Mouse (Mus musculus) inflammation-experienced regulatory T-cells, adult 6 months (primary cell): Measurements from ENCODE around the gene Ccdc142. TPM values are rescaled to one million over a fixed set of nuclear protein-coding genes. Genes with fewer than 3 reads are reported as not detected.

Experiments
- ATAC-seq: one replicate; pipeline ENCODE4 v1.8.0; 2017
- polyA plus RNA-seq, 3 experiments: library from polyadenylated mRNA; unstranded; fragments of 100-300 nt; shearing (Covaris generic); gene quantifications; one replicate each; pipeline ENCODE4 v1.2.1; 2017

The Ccdc142 gene
- polyA plus RNA-seq = 1 to 10 TPM in 1 of 3 experiments, under 1 TPM in 1, not detected in 1; 0.79 to 3.2 TPM

GRCm38 (mm10) chr6:83101316-83101687 lies at the start of gene Ccdc142, which contains the start of gene Gm42688:
Ccdc142 (plus strand) TSS chr6:83101601.
Gm42688 (plus strand) TSS chr6:83101617.
- ATAC-seq = peak; percentile 91

DNA sequence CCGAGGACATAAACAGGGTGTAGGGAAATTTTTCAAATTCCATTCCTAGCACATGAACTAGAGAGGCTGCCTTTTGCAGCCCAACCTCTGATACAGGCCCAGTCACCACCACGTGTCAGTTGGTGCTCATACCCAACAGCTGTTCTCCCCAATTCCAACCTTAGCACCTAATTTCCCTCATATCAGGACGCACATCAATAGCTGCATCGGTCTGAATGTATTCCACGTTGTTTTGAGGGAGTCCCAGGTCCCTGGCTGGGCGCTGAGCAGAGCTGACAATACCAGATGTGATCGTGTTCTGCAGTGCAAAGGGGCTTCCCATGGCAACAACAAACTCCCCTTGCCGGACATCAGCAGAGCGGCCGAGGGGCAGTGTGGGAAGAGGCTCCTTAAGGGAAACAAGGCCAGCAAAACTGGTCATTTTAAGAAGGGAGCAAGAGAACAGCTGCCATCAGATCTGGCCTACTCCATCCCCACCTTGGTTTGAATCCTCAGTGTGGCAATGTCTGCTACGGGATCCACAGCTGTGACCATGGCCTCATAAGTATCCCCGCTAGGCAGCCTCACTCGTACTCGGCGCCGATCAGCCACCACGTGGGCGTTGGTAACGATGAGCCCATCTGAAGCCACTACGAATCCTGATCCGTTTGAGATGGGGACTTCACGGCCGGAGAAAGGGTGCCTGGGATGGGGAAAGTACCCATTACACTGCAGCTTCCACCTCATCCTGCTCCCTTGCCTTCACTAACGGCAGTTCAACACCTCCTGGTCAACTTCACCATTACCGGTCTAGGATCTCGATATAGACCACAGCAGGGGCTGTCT lies 48.1 kb upstream of the Ccdc142 start:
- peak; percentile 27 for ATAC-seq

- peak; percentile 91 for ATAC-seq
Observed at GRCm38 (mm10) chr6:83054074-83054851, 47.1 kb upstream of the Ccdc142 start, which contains the start of gene Aup1. Aup1 (plus strand) TSS chr6:83054521.

GRCm38 (mm10) chr6:83054871-83055431 lies 46.5 kb upstream of the Ccdc142 start, which contains the start of gene Htra2:
Htra2 (minus strand) TSS chr6:83055273.
- peak; percentile 18 for ATAC-seq

DNA sequence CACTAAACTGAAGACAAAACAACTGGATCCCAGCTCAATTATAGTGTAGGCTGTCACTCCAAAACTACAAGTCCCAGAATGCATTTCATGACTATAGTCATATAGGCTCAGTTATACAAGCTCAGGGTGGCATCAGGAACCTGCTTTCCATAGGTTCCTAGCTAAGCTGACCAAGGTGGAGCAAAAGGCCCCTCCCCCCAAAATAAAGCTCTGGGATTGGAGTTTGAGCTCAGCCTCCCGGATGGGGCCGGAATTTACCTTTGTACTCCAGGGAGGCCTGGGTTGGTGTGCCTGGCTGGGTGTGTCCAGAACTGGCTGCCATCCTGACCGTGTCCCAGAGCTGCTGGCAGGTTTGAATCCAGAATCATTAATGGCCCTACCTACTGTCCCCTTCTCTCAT lies 43.6 kb upstream of the Ccdc142 start, which contains the start of gene Dqx1:
Dqx1 (plus strand) TSS at position 55 of the 400 bp plus-strand sequence.
- ATAC-seq = no peak

GRCm38 (mm10) chr6:83058725-83059124 lies 42.7 kb upstream of the Ccdc142 start:
- no peak for ATAC-seq

GRCm38 (mm10) chr6:83065995-83066394 lies 35.4 kb upstream of the Ccdc142 start:
- ATAC-seq = peak; percentile 47

GRCm38 (mm10) chr6:83066441-83066840 lies 35.0 kb upstream of the Ccdc142 start:
- ATAC-seq = no peak

- ATAC-seq = no peak
Observed at GRCm38 (mm10) chr6:83068221-83068620, 33.2 kb upstream of the Ccdc142 start.

- ATAC-seq = no peak
Observed at GRCm38 (mm10) chr6:83068706-83069487, 32.5 kb upstream of the Ccdc142 start.

DNA sequence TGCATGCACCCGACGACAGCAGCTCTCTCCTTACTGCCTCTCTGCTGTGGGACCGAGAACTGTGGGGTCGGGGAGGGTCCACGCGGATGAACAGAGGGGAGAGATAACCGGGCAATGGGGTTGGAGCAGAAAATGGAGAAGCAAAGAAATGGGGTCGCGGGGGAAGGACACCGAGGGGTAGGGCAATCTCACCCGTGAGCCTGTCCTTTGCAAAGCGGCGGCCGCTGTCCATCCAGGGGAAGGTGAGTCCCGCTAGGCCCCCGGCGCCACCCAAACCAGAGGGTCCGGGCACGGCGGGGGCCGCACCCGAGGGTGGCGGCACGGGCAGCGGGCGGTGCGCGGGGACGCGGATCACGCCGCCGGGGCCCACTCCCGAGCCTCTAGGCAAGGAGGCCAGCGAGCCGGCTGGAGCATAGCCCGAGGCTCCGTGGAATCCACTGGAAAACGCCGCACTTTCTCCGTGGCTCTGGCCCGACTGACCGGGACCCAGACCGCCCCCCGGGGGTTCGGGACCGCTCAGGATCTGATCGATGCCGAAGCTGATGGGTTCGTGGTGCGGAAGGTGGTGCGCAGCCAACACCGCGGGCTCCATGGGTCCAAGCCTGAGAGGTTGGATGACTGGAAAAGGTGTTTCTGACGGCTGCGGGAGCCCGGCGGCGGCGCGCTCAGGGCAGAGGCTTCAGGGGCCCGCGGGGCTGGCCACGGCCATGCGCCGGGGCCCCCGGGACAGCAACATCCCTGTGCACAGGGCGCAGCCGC lies 31.7 kb upstream of the Ccdc142 start:
- ATAC-seq = no peak

DNA sequence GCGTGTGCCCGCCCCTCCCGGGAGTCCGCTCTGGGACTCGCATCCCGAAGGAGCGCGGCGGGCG lies 31.3 kb upstream of the Ccdc142 start, which contains the start of gene Tlx2:
Tlx2 (minus strand) TSS at position 47 of the 64 bp plus-strand sequence.
- ATAC-seq = no peak

GRCm38 (mm10) chr6:83070311-83071219 lies 30.8 kb upstream of the Ccdc142 start:
- no peak for ATAC-seq

DNA sequence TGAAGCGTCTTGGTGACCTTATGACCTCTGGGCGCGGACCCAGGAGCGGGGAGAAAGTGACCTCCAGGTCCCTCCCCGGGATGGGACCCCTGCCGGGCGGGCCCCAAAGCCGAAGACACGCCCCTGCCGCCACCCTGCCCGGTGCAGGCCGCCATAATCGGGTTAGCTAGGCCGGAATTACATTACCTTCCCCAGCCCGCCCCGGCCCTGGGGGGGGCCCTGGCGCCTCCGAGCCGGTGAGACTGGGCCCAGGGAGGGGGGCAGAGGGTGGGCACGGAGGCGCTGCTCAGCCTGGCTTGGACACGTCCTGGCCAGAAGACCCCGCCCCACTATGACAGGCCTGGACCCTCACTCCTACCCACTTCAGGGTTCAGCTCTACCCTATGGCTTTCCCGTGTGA lies 30.2 kb upstream of the Ccdc142 start:
- ATAC-seq = no peak

GRCm38 (mm10) chr6:83074979-83075378 lies 26.4 kb upstream of the Ccdc142 start:
- no peak for ATAC-seq

DNA sequence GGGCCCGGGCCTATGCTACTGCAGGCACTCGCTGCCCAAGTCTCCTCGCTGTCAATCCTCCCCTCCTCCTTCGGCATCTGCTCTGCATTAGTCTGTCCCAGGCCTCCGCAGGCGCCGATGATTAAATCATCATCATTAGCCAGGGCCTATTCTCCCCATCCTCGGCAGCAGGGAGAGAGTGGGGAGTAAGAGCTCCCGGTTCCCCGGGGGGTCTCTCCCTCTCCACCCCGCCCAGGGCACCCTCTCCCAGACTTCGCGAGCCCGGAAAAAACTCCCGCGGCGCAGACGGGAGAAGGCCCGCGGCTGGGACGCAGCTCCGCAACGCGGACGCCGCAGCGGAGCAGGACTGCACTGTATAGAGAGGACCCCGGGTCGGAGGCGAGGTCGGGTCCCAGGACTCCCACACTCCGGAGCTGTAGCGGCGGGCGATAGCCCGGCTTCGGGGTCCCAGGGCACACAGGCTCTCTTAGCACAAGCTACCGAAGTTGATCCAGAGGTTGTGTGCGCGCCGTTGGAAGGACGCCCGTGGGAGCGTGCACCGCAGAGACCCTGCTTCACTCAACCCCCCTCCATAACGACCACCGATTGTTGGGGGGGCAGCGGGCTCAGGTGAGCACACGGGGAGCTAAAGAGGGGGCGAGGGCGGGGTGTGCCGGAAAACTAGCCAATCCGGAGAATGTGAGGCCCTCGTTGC lies 23.6 kb upstream of the Ccdc142 start, which contains the start of gene Pcgf1:
Pcgf1 (plus strand) TSS at position 240 of the 694 bp plus-strand sequence.
- ATAC-seq = peak; percentile 38

DNA sequence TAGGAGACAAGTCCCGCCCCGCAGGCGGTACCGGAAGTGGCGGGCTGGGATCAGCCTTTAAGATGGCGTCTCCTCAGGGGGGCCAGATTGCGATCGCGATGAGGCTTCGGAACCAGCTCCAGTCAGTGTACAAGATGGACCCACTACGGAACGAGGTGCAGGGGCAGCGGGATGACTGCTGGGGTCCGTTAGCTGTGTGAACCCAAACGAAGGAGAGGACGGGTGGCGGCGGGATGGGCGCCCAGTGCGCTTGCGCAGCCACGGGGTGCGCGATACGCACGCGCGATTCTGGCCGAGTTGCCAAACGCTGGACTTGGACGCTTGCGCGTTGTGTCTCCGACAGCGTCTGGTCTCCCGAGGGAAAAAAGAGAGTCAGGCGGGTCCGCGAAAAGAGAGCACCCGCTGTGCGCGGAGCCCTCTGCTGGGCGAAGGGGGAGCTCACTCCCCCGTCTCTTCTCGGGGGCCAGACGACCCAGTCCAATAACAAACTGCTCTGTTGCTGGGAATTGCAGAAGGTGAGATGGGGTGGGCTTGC lies 23.0 kb upstream of the Ccdc142 start:
- ATAC-seq = peak; percentile 90

DNA sequence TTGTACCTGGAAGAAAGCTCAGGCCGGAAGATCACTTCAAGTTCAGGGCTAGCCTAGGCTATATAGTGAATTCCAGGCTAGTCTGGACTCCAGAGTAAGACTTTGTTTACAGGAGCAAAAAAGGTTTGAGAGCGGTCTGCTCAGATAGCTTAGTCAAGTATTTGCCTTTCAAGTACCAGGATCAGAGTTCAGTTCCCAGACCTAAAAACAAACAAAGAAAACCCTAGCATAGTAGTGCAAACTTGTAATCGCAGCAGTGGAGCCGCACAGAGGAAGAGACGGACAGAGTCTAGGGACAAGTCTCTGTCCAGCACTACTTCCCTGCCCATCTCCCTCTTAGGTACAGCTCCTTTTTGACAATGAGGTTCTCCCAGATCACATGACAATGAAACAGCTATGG lies 21.2 kb upstream of the Ccdc142 start:
- no peak for ATAC-seq

DNA sequence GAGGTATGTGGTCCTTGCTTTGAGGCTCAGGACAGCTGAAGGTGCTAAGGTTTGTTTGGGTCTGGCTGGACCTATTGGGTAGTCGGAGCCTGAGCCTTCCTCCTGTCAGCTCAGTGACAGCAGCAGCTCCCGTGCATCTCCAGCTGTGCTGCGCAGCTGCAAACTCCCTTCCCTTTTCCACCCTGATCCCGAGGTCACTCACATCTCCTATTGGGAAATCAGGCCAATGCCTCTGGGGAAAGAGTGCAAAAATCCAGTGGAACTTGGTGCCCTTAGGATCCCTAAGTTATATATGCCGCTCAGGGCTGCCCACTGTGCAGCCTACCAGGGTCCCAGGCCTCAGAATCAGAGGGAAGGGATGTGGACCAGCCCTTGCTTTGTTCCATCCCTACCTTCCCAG lies 17.9 kb upstream of the Ccdc142 start:
- ATAC-seq = no peak

DNA sequence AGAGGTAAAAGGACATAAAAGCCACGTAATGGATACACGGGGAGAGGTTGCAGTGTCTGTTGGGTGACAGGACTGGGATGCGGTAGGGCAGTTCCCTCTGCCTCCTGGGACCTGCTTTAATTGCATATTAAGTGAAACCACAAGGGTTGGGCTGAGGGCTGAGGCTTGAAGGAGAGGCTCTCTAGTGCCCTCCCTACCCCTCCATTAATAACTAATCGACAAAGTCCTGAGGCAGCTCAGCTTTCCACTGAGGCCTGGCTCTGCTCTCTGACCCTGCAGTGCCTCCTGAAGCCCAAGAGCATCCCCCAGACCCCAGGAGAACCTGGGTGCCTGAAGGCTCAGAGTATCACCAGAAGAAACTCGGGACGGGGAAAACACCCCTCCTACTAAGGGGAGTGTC lies 16.9 kb upstream of the Ccdc142 start:
- no peak for ATAC-seq
